Mouse (Mus musculus) E14TG2a.4 (cell line): ENCODE results near the gene Ythdf2.

ENCODE experiments used
- CTCF ChIP-seq: conservative IDR thresholded peaks from 2 replicates; pipeline ENCODE4 v1.5.1; 2014; ENCODE audit warnings: low read length
- NANOG ChIP-seq: IDR thresholded peaks from 2 replicates; pipeline ENCODE4 v1.6.1; 2014; ENCODE audit warnings: borderline replicate concordance, low read length, mixed read lengths
- POU5F1 ChIP-seq: IDR thresholded peaks from 2 replicates; pipeline ENCODE4 v1.6.1; 2014; ENCODE audit warnings: low read length, borderline replicate concordance

DNA sequence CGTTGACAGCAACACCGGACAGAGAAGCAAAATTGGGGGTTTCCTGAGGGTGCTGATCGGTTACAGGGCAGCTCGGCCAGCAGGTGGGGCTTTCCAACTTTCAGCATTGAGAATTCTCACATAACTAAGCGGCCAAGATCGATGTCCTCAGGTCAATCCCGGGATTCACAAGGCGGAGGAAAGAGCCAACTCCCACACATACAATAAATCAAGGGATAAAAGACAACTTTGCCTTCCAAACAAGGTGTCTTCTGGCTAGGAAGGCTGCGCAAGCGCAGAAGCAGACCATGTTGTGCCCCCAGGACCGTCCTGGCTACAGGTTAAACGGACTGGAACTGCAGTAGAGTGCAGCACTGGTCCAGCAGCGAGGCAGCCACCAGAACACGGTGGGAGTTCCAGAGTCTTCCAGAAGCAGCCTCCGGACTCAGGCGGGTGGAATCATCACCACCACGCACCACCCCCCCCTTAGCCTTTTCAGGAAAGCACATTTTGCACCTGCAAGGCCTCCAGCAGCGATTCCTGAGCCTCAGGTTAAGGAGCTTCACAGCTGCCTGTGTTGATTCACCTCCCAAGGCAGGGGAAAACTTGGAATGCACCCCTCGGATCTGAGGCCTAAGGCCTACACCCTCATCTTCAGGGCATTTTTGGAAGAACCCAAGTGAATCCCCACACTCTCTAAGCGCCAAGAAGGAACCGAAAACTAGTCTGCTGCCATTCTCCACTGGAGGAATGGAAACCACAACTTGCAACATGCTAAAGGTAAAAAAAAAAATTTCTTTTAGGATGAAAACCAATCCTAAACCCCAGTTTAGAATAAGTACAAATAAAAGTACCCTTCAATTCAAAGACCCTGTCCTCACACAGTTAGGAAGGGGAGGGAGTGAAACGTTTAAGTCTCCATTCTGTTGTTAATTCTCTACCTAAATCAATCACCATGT, 30.1 kb downstream of the Ythdf2 start:
- TF ChIP-seq CTCF (peak; percentile 31; the same call in 1 of the 2 replicates), NANOG (no peak), POU5F1 (no peak)
